Mouse (Mus musculus): Measurements from ENCODE around the gene Fmo2. TPM values are rescaled to one million over a fixed set of nuclear protein-coding genes. Genes with fewer than 3 reads are reported as not detected.

Gene Fmo2
- polyA plus RNA-seq, 1 experiment from 2014 or later, result not detected

GRCm38 (mm10) chr1:162831838-162832573, 66.5 kb downstream of the Fmo2 start:
- Histone ChIP-seq H3K27ac (replicated peaks; ENCODE audit: low read depth, low read length) (0 out of 2 replicates have a peak overlapping the region, but pooled peaks have one; percentile 35), H3K36me3 (replicated peaks; ENCODE audit: control insufficient read depth, insufficient read depth, low read depth, low read length) (no peaks in the 10 kb centered on the region), H3K4me3 (ENCODE audit: low read depth, low read length) (no peak overlapping the region), H3K9ac (replicated peaks; ENCODE audit: low read length) (0 out of 2 replicates have a peak overlapping the region, but pooled peaks have one; percentile 28), H3K4me2 (ENCODE audit: low read depth, low read length) (no peak overlapping the region), H3K4me1 (ENCODE audit: control insufficient read depth, insufficient read depth, low read length) (no peaks in the 10 kb centered on the region), H3K27me3 (ENCODE audit: control insufficient read depth, insufficient read depth, low read length) (no peaks in the 10 kb centered on the region), H3K9me3 (replicated peaks; ENCODE audit: control insufficient read depth, low read length) (no peaks in the 10 kb centered on the region)
- DNase-seq (ENCODE audit: low spot score), result peak; percentile 63
- WGBS, result 4% methylated on average over 5 of the region's 5 CpGs
- ATAC-seq (replicated peaks; ENCODE audit: insufficient number of reproducible peaks, low FRiP score, low TSS enrichment, low read depth), result peak; percentile 94

Other genes with a start within 250 kb of the Fmo2 start
- not detected in 2 replicates for gene Myocos, start 240.5 kb downstream of the Fmo2 start, polyA plus RNA-seq (2014; fragmentation: Nextera tagmentation; extraction: Ambion mirVana)
- gene Prrc2c, start 158.2 kb downstream of the Fmo2 start, polyA plus RNA-seq (2014; fragmentation: Nextera tagmentation; extraction: Ambion mirVana), result 156 and 164 TPM in 2 replicates
- 0.21 and 0.32 TPM in 2 replicates for gene Fmo4, start 84.8 kb downstream of the Fmo2 start, polyA plus RNA-seq (2014; fragmentation: Nextera tagmentation; extraction: Ambion mirVana)
- 7.8 and 9.1 TPM in 2 replicates for gene Fmo1, start 32.1 kb downstream of the Fmo2 start, polyA plus RNA-seq (2014; fragmentation: Nextera tagmentation; extraction: Ambion mirVana)
- gene Fmo6, start 38.8 kb upstream of the Fmo2 start, polyA plus RNA-seq (2014; fragmentation: Nextera tagmentation; extraction: Ambion mirVana), result 0.10 TPM in 1 of 2 replicates, not detected in the other
- not detected in 2 replicates for gene Fmo3, start 85.8 kb upstream of the Fmo2 start, polyA plus RNA-seq (2014; fragmentation: Nextera tagmentation; extraction: Ambion mirVana)
- gene Mroh9, start 186.9 kb upstream of the Fmo2 start, polyA plus RNA-seq (2014; fragmentation: Nextera tagmentation; extraction: Ambion mirVana), result not detected in 2 replicates